Mouse (Mus musculus): ENCODE measurements around the gene Ube2c. TPM values are rescaled to one million over a fixed set of nuclear protein-coding genes. Genes with fewer than 3 reads are reported as not detected.

The Ube2c gene
- polyA plus RNA-seq, 1 experiment from 2014 or later, result 455 TPM

GRCm38 (mm10) chr2:164746693-164747092 lies 23.0 kb upstream of the Ube2c start:
- WGBS, result 60% methylated on average over 8 of the region's 8 CpGs
- ATAC-seq (ENCODE audit: low FRiP score, low read depth), result no peak
- Histone ChIP-seq H3K4me3 (peak overlapping the region; percentile 76), H3K27me3 (0 out of 2 replicates have a peak, but pooled peaks cover 7% of the 10 kb centered on the region), H3K4me1 (peaks cover 18% of the 10 kb centered on the region), H3K36me3 (peaks cover 38% of the 10 kb centered on the region), H3K9me3 (no peaks in the 10 kb centered on the region), H3K4me2 (replicated peaks) (peak overlapping the region; percentile 83), H3K27ac (replicated peaks) (no peak overlapping the region), H3K9ac (replicated peaks) (peak overlapping the region; percentile 84)

- peaks cover 18% of the 10 kb centered on the region for H3K4me1 ChIP-seq
- ATAC-seq (ENCODE audit: low FRiP score, low read depth), result no peak
- no peak overlapping the region for H3K4me3 ChIP-seq
- no peaks in the 10 kb centered on the region for H3K9me3 ChIP-seq
- no peak overlapping the region for H3K9ac ChIP-seq (replicated peaks)
- 0 out of 2 replicates have a peak, but pooled peaks cover 7% of the 10 kb centered on the region for H3K27me3 ChIP-seq
- 88% methylated on average over 4 of the region's 4 CpGs for WGBS
- peaks cover 51% of the 10 kb centered on the region for H3K36me3 ChIP-seq
- H3K27ac ChIP-seq (replicated peaks), result no peak overlapping the region
- no peak overlapping the region for H3K4me2 ChIP-seq (replicated peaks)
These were observed 21.5 kb upstream of the Ube2c start for GRCm38 (mm10) chr2:164748191-164748590.

- H3K36me3 ChIP-seq, result peaks cover 55% of the 10 kb centered on the region
These were observed 20.7 kb upstream of the Ube2c start for GRCm38 (mm10) chr2:164748991-164749390.

GRCm38 (mm10) chr2:164752454-164752853 lies 17.2 kb upstream of the Ube2c start:
- 92% methylated on average over 2 of the region's 2 CpGs for WGBS
- ATAC-seq (ENCODE audit: low FRiP score, low read depth), result no peak
- Histone ChIP-seq H3K4me3 (no peak overlapping the region), H3K9ac (replicated peaks) (no peak overlapping the region), H3K9me3 (no peaks in the 10 kb centered on the region), H3K27ac (replicated peaks) (no peak overlapping the region), H3K4me1 (0 out of 2 replicates have a peak, but pooled peaks cover 2% of the 10 kb centered on the region), H3K4me2 (replicated peaks) (no peak overlapping the region), H3K36me3 (peaks cover 89% of the 10 kb centered on the region), H3K27me3 (no peaks in the 10 kb centered on the region)

More at GRCm38 (mm10) chr2:164748991-164749390, 20.7 kb upstream of the Ube2c start:
- WGBS, result 91% methylated on average over 6 of the region's 6 CpGs
- Histone ChIP-seq H3K4me1 (peaks cover 18% of the 10 kb centered on the region), H3K9me3 (no peaks in the 10 kb centered on the region), H3K4me2 (replicated peaks) (no peak overlapping the region), H3K4me3 (no peak overlapping the region), H3K27ac (replicated peaks) (no peak overlapping the region), H3K27me3 (0 out of 2 replicates have a peak, but pooled peaks cover 2% of the 10 kb centered on the region), H3K9ac (replicated peaks) (no peak overlapping the region)
- no peak for ATAC-seq (ENCODE audit: low FRiP score, low read depth)

GRCm38 (mm10) chr2:164754105-164754504 lies 15.6 kb upstream of the Ube2c start:
- Histone ChIP-seq H3K4me3 (no peak overlapping the region), H3K27me3 (no peaks in the 10 kb centered on the region), H3K27ac (replicated peaks) (no peak overlapping the region), H3K4me1 (no peaks in the 10 kb centered on the region), H3K9me3 (no peaks in the 10 kb centered on the region), H3K36me3 (peaks cover 90% of the 10 kb centered on the region), H3K4me2 (replicated peaks) (no peak overlapping the region), H3K9ac (replicated peaks) (no peak overlapping the region)
- WGBS, result 90% methylated on average over 11 of the region's 11 CpGs
- no peak for ATAC-seq (ENCODE audit: low FRiP score, low read depth)

- Histone ChIP-seq H3K27me3 (no peaks in the 10 kb centered on the region), H3K27ac (replicated peaks) (no peak overlapping the region), H3K36me3 (peaks cover 91% of the 10 kb centered on the region), H3K9me3 (no peaks in the 10 kb centered on the region), H3K4me1 (no peaks in the 10 kb centered on the region), H3K4me3 (no peak overlapping the region), H3K9ac (replicated peaks) (no peak overlapping the region), H3K4me2 (replicated peaks) (no peak overlapping the region)
- ATAC-seq (ENCODE audit: low FRiP score, low read depth), result no peak
- WGBS, result 98% methylated on average over 2 of the region's 2 CpGs
These were observed 14.9 kb upstream of the Ube2c start for GRCm38 (mm10) chr2:164754800-164755199.

GRCm38 (mm10) chr2:164757841-164758240 lies 11.9 kb upstream of the Ube2c start:
- no peaks in the 10 kb centered on the region for H3K9me3 ChIP-seq
- H3K27ac ChIP-seq (replicated peaks), result no peak overlapping the region
- no peaks in the 10 kb centered on the region for H3K4me1 ChIP-seq
- H3K36me3 ChIP-seq, result peaks cover 95% of the 10 kb centered on the region
- H3K9ac ChIP-seq (replicated peaks), result no peak overlapping the region
- H3K27me3 ChIP-seq, result no peaks in the 10 kb centered on the region
- ATAC-seq (ENCODE audit: low FRiP score, low read depth), result no peak
- no peak overlapping the region for H3K4me2 ChIP-seq (replicated peaks)
- 92% methylated on average over 11 of the region's 11 CpGs for WGBS
- no peak overlapping the region for H3K4me3 ChIP-seq

- WGBS, result 88% methylated on average over 1 of the region's 1 CpGs
- Histone ChIP-seq H3K27ac (replicated peaks) (no peak overlapping the region), H3K9me3 (no peaks in the 10 kb centered on the region), H3K27me3 (no peaks in the 10 kb centered on the region), H3K4me2 (replicated peaks) (no peak overlapping the region), H3K36me3 (peaks cover 100% of the 10 kb centered on the region), H3K4me1 (no peaks in the 10 kb centered on the region), H3K9ac (replicated peaks) (no peak overlapping the region), H3K4me3 (no peak overlapping the region)
- ATAC-seq (ENCODE audit: low FRiP score, low read depth), result no peak
These were observed 11.0 kb upstream of the Ube2c start for GRCm38 (mm10) chr2:164758692-164759091.

GRCm38 (mm10) chr2:164760059-164760833 lies 9.5 kb upstream of the Ube2c start:
- 89% methylated on average over 4 of the region's 4 CpGs for WGBS
- H3K27ac ChIP-seq (replicated peaks), result no peak overlapping the region
- H3K4me1 ChIP-seq, result no peaks in the 10 kb centered on the region
- H3K9ac ChIP-seq (replicated peaks), result no peak overlapping the region
- H3K27me3 ChIP-seq, result no peaks in the 10 kb centered on the region
- H3K4me2 ChIP-seq (replicated peaks), result no peak overlapping the region
- H3K4me3 ChIP-seq, result no peak overlapping the region
- H3K9me3 ChIP-seq, result no peaks in the 10 kb centered on the region
- ATAC-seq (ENCODE audit: low FRiP score, low read depth), result no peak
- H3K36me3 ChIP-seq, result peaks cover 91% of the 10 kb centered on the region

- Histone ChIP-seq H3K36me3 (peaks cover 91% of the 10 kb centered on the region), H3K4me2 (replicated peaks) (no peak overlapping the region), H3K27me3 (no peaks in the 10 kb centered on the region), H3K4me1 (no peaks in the 10 kb centered on the region), H3K9ac (replicated peaks) (no peak overlapping the region), H3K4me3 (no peak overlapping the region), H3K27ac (replicated peaks) (no peak overlapping the region), H3K9me3 (no peaks in the 10 kb centered on the region)
- no peak for ATAC-seq (ENCODE audit: low FRiP score, low read depth)
- WGBS, result 95% methylated on average over 2 of the region's 2 CpGs
These were observed 8.2 kb upstream of the Ube2c start for GRCm38 (mm10) chr2:164761502-164761901.

- Histone ChIP-seq H3K4me3 (no peak overlapping the region), H3K4me1 (no peaks in the 10 kb centered on the region), H3K9ac (replicated peaks) (no peak overlapping the region), H3K36me3 (peaks cover 91% of the 10 kb centered on the region), H3K9me3 (no peaks in the 10 kb centered on the region), H3K27me3 (no peaks in the 10 kb centered on the region), H3K27ac (replicated peaks) (no peak overlapping the region), H3K4me2 (replicated peaks) (no peak overlapping the region)
- 97% methylated on average over 4 of the region's 4 CpGs for WGBS
- no peak for ATAC-seq (ENCODE audit: low FRiP score, low read depth)
These were observed 7.7 kb upstream of the Ube2c start for GRCm38 (mm10) chr2:164761971-164762370.

GRCm38 (mm10) chr2:164762593-164762992 lies 7.1 kb upstream of the Ube2c start:
- Histone ChIP-seq H3K4me3 (no peak overlapping the region), H3K4me2 (replicated peaks) (no peak overlapping the region), H3K36me3 (peaks cover 91% of the 10 kb centered on the region), H3K9me3 (no peaks in the 10 kb centered on the region), H3K4me1 (no peaks in the 10 kb centered on the region), H3K9ac (replicated peaks) (no peak overlapping the region), H3K27ac (replicated peaks) (no peak overlapping the region), H3K27me3 (no peaks in the 10 kb centered on the region)
- no peak for ATAC-seq (ENCODE audit: low FRiP score, low read depth)
- WGBS, result 96% methylated on average over 7 of the region's 7 CpGs

All from midbrain, embryonic 12.5 days (tissue).